Mouse (Mus musculus): ENCODE results near the gene Nr1i3. TPM values are rescaled to one million over a fixed set of nuclear protein-coding genes. Genes with fewer than 3 reads are reported as not detected.
"Not testable (repeated sequence)": the region's sequence is repeated elsewhere in the genome, so short reads cannot be mapped to it uniquely, and the experiment has no call there.

Gene Nr1i3
- total RNA-seq, 2 experiments from 2014 or later = not detected

GRCm38 (mm10) chr1:171224857-171225256, 11.1 kb downstream of the Nr1i3 start, which contains the start of gene Apoa2:
Apoa2 (plus strand) TSS chr1:171225054.
- DNase-seq (ENCODE audit: low spot score in 2 of 2) = no peak
- intact Hi-C loops (cut with DNase I) = loop anchor here (5.0 kb wide), 1 partner anchor 63 kb away; no protein-coding TSS in a partner anchor

- intact Hi-C loops (cut with DNase I) = no loop called here
- no peak for DNase-seq (ENCODE audit: low spot score in 2 of 2)
Measured at GRCm38 (mm10) chr1:171226780-171227179, 13.0 kb downstream of the Nr1i3 start.

GRCm38 (mm10) chr1:171227879-171228278, 14.1 kb downstream of the Nr1i3 start:
- intact Hi-C loops (cut with DNase I) = no loop called here
- no peak for DNase-seq (ENCODE audit: low spot score in 2 of 2)

- DNase-seq (ENCODE audit: low spot score in 2 of 2) = no peak
- intact Hi-C loops (cut with DNase I) = no loop called here
Measured at GRCm38 (mm10) chr1:171229750-171230149, 16.0 kb downstream of the Nr1i3 start.

- intact Hi-C loops (cut with DNase I) = no loop called here
Measured at GRCm38 (mm10) chr1:171230215-171230614, 16.4 kb downstream of the Nr1i3 start.

GRCm38 (mm10) chr1:171231844-171232243, 18.1 kb downstream of the Nr1i3 start:
- intact Hi-C loops (cut with DNase I) = no loop called here
- DNase-seq (ENCODE audit: low spot score in 2 of 2) = no peak

More at GRCm38 (mm10) chr1:171230215-171230614, 16.4 kb downstream of the Nr1i3 start:
- no peak for DNase-seq (ENCODE audit: low spot score in 2 of 2)

GRCm38 (mm10) chr1:171232348-171232747, 18.6 kb downstream of the Nr1i3 start:
- intact Hi-C loops (cut with DNase I) = no loop called here

GRCm38 (mm10) chr1:171232800-171233730, 19.3 kb downstream of the Nr1i3 start:
- intact Hi-C loops (cut with DNase I) = no loop called here
- no peak for DNase-seq (ENCODE audit: low spot score in 2 of 2)

More at GRCm38 (mm10) chr1:171232348-171232747, 18.6 kb downstream of the Nr1i3 start:
- DNase-seq (ENCODE audit: low spot score in 2 of 2) = no peak

GRCm38 (mm10) chr1:171234126-171234525, 20.4 kb downstream of the Nr1i3 start, which contains the start of gene Fcer1g:
Fcer1g (minus strand) TSS chr1:171234365.
- DNase-seq (ENCODE audit: low spot score in 2 of 2) = peak in 1 of 2 experiments; percentile 25
- intact Hi-C loops (cut with DNase I) = no loop called here

- intact Hi-C loops (cut with DNase I) = no loop called here
- no peak for DNase-seq (ENCODE audit: low spot score in 2 of 2)
Measured at GRCm38 (mm10) chr1:171234538-171234937, 20.8 kb downstream of the Nr1i3 start.

- DNase-seq (ENCODE audit: low spot score in 2 of 2) = no peak
- intact Hi-C loops (cut with DNase I) = no loop called here
Measured at GRCm38 (mm10) chr1:171235791-171236190, 22.0 kb downstream of the Nr1i3 start.

- intact Hi-C loops (cut with DNase I) = no loop called here
- no peak for DNase-seq (ENCODE audit: low spot score in 2 of 2)
Measured at GRCm38 (mm10) chr1:171237438-171237837, 23.7 kb downstream of the Nr1i3 start.

GRCm38 (mm10) chr1:171238463-171238862, 24.7 kb downstream of the Nr1i3 start:
- DNase-seq (ENCODE audit: low spot score in 2 of 2) = peak; percentile 46 to 54
- intact Hi-C loops (cut with DNase I) = no loop called here

- no peak for DNase-seq (ENCODE audit: low spot score in 2 of 2)
- intact Hi-C loops (cut with DNase I) = no loop called here
Measured at GRCm38 (mm10) chr1:171239992-171240744, 26.4 kb downstream of the Nr1i3 start.

GRCm38 (mm10) chr1:171240911-171241310, 27.1 kb downstream of the Nr1i3 start:
- intact Hi-C loops (cut with DNase I) = no loop called here

GRCm38 (mm10) chr1:171241952-171242351, 28.2 kb downstream of the Nr1i3 start:
- intact Hi-C loops (cut with DNase I); DNase-seq (ENCODE audit: low spot score in 2 of 2): not testable (repeated sequence)

More at GRCm38 (mm10) chr1:171240911-171241310, 27.1 kb downstream of the Nr1i3 start:
- no peak for DNase-seq (ENCODE audit: low spot score in 2 of 2)

- intact Hi-C loops (cut with DNase I) = no loop called here
- no peak for DNase-seq (ENCODE audit: low spot score in 2 of 2)
Measured at GRCm38 (mm10) chr1:171245353-171245752, 31.6 kb downstream of the Nr1i3 start.

- intact Hi-C loops (cut with DNase I) = no loop called here
Measured at GRCm38 (mm10) chr1:171246709-171247452, 33.1 kb downstream of the Nr1i3 start.

GRCm38 (mm10) chr1:171247453-171247841, 33.7 kb downstream of the Nr1i3 start:
- intact Hi-C loops (cut with DNase I) = no loop called here
- DNase-seq (ENCODE audit: low spot score in 2 of 2) = no peak

More at GRCm38 (mm10) chr1:171246709-171247452, 33.1 kb downstream of the Nr1i3 start:
- DNase-seq (ENCODE audit: low spot score in 2 of 2) = peak; percentile 99

All from left cerebral cortex, postnatal 14 days (tissue).